ENCODE assay signal across 8 mouse cellular contexts in genomic region chr6:128355201-128355681, GRCm38 (mm10). TPM values are rescaled to one million over a fixed set of nuclear protein-coding genes. Genes with fewer than 3 reads are reported as not detected.
DNase-seq lines count a peak whose midpoint lies in the region; ATAC-seq and TF ChIP-seq lines count a peak whose summit lies in the region.

No protein-coding gene starts in this region.

- H3K4me2 ChIP-seq in midbrain, postnatal 0 days (ENCODE audit: low read depth, low read length, poor library complexity, severe bottlenecking) = peak overlapping the region; percentile 52

- H3K4me3 ChIP-seq in liver, adult 2 months (ENCODE audit: insufficient read depth, low read depth, low read length) = peak overlapping the region; percentile 80
- H3K4me3 ChIP-seq in midbrain, postnatal 0 days (ENCODE audit: low read depth, low read length) = peak overlapping the region; percentile 56

- WGBS in liver, adult 2 months = 1% methylated on average over 28 of the region's 28 CpGs
- WGBS in midbrain, postnatal 0 days = under 1% methylated on average over 24 of the region's 28 CpGs

- peaks cover 4% of the 10 kb centered on the region; the same call in 1 of the 2 replicates for H3K27me3 ChIP-seq in liver, adult 2 months (ENCODE audit: control insufficient read depth, insufficient read depth, low read length)
- no peaks in the 10 kb centered on the region for H3K27me3 ChIP-seq in midbrain, postnatal 0 days (ENCODE audit: insufficient read depth, low read length)

- no peak for TF ChIP-seq CTCF in liver, adult 2 months (IDR thresholded peaks at IDR 0.05; ENCODE audit: low read depth, low read length)
- TF ChIP-seq CTCF in midbrain, postnatal 0 days (IDR thresholded peaks at IDR 0.05) = no peak

- DNase-seq in 3T3-L1 (ENCODE audit: low read depth, low spot score) (peak; percentile 78), MEL-GATA-1-ER (ENCODE audit: extremely low read depth, low read depth) (peak; percentile 26)
- DNase-seq in heart, adult 18-20 months = peak; percentile 36 to 67
- DNase-seq in kidney, adult 8-10 months = peak; percentile 55 to 70
- no peak for DNase-seq in liver, adult 2 months (ENCODE audit: extremely low read depth, low read depth, low spot score)
- DNase-seq in midbrain, postnatal 0 days (ENCODE audit: low spot score) = peak; percentile 64
- DNase-seq in thymus, postnatal 4 days = no peak

- TF ChIP-seq POLR2A in liver, adult 2 months (IDR thresholded peaks at IDR 0.05; ENCODE audit: extremely low read depth, insufficient read depth, low read length) = no peak

- no peaks in the 10 kb centered on the region for H3K4me1 ChIP-seq in liver, adult 2 months (ENCODE audit: control insufficient read depth, insufficient read depth, low read length)
- H3K4me1 ChIP-seq in midbrain, postnatal 0 days (ENCODE audit: insufficient read depth, low read length) = no peaks in the 10 kb centered on the region; the same call in 1 of the 2 replicates

- peak overlapping the region; percentile 23; the same call in 1 of the 2 replicates for H3K27ac ChIP-seq in liver, adult 2 months (replicated peaks; ENCODE audit: insufficient read depth, low read depth, low read length)
- H3K27ac ChIP-seq in midbrain, postnatal 0 days (ENCODE audit: low read depth, low read length) = peak overlapping the region; percentile 83

- peak overlapping the region; percentile 54 for H3K9ac ChIP-seq in liver, adult 2 months (ENCODE audit: low read depth, low read length)
- peak overlapping the region; percentile 76 for H3K9ac ChIP-seq in midbrain, postnatal 0 days (replicated peaks; ENCODE audit: low read length, poor library complexity, severe bottlenecking)

- peak; percentile 4; the same call in 1 of the 2 replicates for ATAC-seq in common myeloid progenitor, adult 5-6 weeks (replicated peaks; ENCODE audit: low read depth, poor library complexity, severe bottlenecking)
- peak; percentile 71 for ATAC-seq in midbrain, postnatal 0 days (ENCODE audit: low FRiP score)

- H3K9me3 ChIP-seq in midbrain, postnatal 0 days (ENCODE audit: low read length) = no peaks in the 10 kb centered on the region

- H3K79me2 ChIP-seq in liver, adult 2 months (ENCODE audit: control insufficient read depth, insufficient read depth, low read length) = no peaks in the 10 kb centered on the region

- no peaks in the 10 kb centered on the region; the same call in 1 of the 2 replicates for H3K36me3 ChIP-seq in liver, adult 2 months (ENCODE audit: control insufficient read depth, insufficient read depth, low read length)
- H3K36me3 ChIP-seq in midbrain, postnatal 0 days (ENCODE audit: insufficient read depth, low read length) = 0 out of 2 replicates have a peak, but pooled peaks cover 8% of the 10 kb centered on the region

RNA-seq across cellular contexts. Expression of gene Tulp3, which starts 0.4 kb away (rescaled TPM):
- total RNA-seq in common myeloid progenitor, adult 5-6 weeks (2017) = 0.19 and 0.27 TPM in 2 replicates
- total RNA-seq in heart, adult 18-20 months (2021) = 1 to 10 TPM; 5.6 to 6.1 TPM
- 0.74 TPM in 2 replicates for total RNA-seq in liver, adult 2 months (2014; rRNA removed)
- polyA plus RNA-seq in liver, adult 2 months (2012; rRNA removed) = 0.86 and 0.92 TPM in 2 replicates
- total RNA-seq in midbrain, postnatal 0 days (2014; rRNA removed) = 14.1 and 14.3 TPM in 2 replicates
- polyA plus RNA-seq in midbrain, postnatal 0 days (2015; fragmentation: Nextera tagmentation; extraction: Ambion mirVana) = 11.7 and 14.7 TPM in 2 replicates

RNA-seq across cellular contexts. Expression of gene Rhno1, which starts 7.5 kb away (rescaled TPM):
- total RNA-seq in common myeloid progenitor, adult 5-6 weeks (2017) = 39.5 and 43.8 TPM in 2 replicates
- total RNA-seq in heart, adult 18-20 months (2021) = 10 to 100 TPM in 1 of 2 experiments, 1 to 10 TPM in 1; 8.8 to 10.6 TPM
- 2.9 and 3.0 TPM in 2 replicates for total RNA-seq in liver, adult 2 months (2014; rRNA removed)
- 3.0 and 4.2 TPM in 2 replicates for polyA plus RNA-seq in liver, adult 2 months (2012; rRNA removed)
- total RNA-seq in midbrain, postnatal 0 days (2014; rRNA removed) = 20.7 and 21.8 TPM in 2 replicates
- 50.8 and 51.2 TPM in 2 replicates for polyA plus RNA-seq in midbrain, postnatal 0 days (2015; fragmentation: Nextera tagmentation; extraction: Ambion mirVana)

RNA-seq across cellular contexts. Expression of gene Foxm1, which starts 7.5 kb away (rescaled TPM):
- 10.9 and 19.5 TPM in 2 replicates for total RNA-seq in common myeloid progenitor, adult 5-6 weeks (2017)
- under 1 TPM; 0.52 to 0.98 TPM for total RNA-seq in heart, adult 18-20 months (2021)
- 0.27 TPM in 1 of 2 replicates, not detected in the other for total RNA-seq in liver, adult 2 months (2014; rRNA removed)
- polyA plus RNA-seq in liver, adult 2 months (2012; rRNA removed) = 0.40 and 0.94 TPM in 2 replicates
- 4.8 and 8.5 TPM in 2 replicates for total RNA-seq in midbrain, postnatal 0 days (2014; rRNA removed)
- 2.5 and 2.9 TPM in 2 replicates for polyA plus RNA-seq in midbrain, postnatal 0 days (2015; fragmentation: Nextera tagmentation; extraction: Ambion mirVana)

RNA-seq across cellular contexts. Expression of gene Tex52, which starts 20.0 kb away (rescaled TPM):
- not detected in 2 replicates for total RNA-seq in common myeloid progenitor, adult 5-6 weeks (2017)
- total RNA-seq in heart, adult 18-20 months (2021) = not detected
- total RNA-seq in liver, adult 2 months (2014; rRNA removed) = not detected in 2 replicates
- polyA plus RNA-seq in liver, adult 2 months (2012; rRNA removed) = not detected in 2 replicates
- total RNA-seq in midbrain, postnatal 0 days (2014; rRNA removed) = 1.0 and 2.0 TPM in 2 replicates
- 0.29 and 0.39 TPM in 2 replicates for polyA plus RNA-seq in midbrain, postnatal 0 days (2015; fragmentation: Nextera tagmentation; extraction: Ambion mirVana)

RNA-seq across cellular contexts. Expression of gene Gm44596, which starts 20.1 kb away (rescaled TPM):
- not detected in 2 replicates for total RNA-seq in common myeloid progenitor, adult 5-6 weeks (2017)
- not detected for total RNA-seq in heart, adult 18-20 months (2021)
- total RNA-seq in liver, adult 2 months (2014; rRNA removed) = not detected in 2 replicates
- not detected in 2 replicates for polyA plus RNA-seq in liver, adult 2 months (2012; rRNA removed)
- not detected in 2 replicates for total RNA-seq in midbrain, postnatal 0 days (2014; rRNA removed)
- polyA plus RNA-seq in midbrain, postnatal 0 days (2015; fragmentation: Nextera tagmentation; extraction: Ambion mirVana) = not detected in 2 replicates

Comparison
In these comparisons a context has a peak if more than half of its experiments do, and no peak if none do; other contexts are left out.
1. DNase-seq: peak in 3T3-L1 (single experiment), MEL-GATA-1-ER (single experiment), heart, adult 18-20 months (2 of 2), kidney, adult 8-10 months (2 of 2) and midbrain, postnatal 0 days (single experiment); none in liver, adult 2 months (single experiment) and thymus, postnatal 4 days (single experiment).